Mouse (Mus musculus) neural tube, embryonic 11.5 days (tissue): Measurements from ENCODE around the gene Apobr. TPM values are rescaled to one million over a fixed set of nuclear protein-coding genes. Genes with fewer than 3 reads are reported as not detected.
A peak's percentile ranks its signal among the peaks of the same experiment; 100 is the strongest.

Source experiments
- ATAC-seq: fragments of 200-750 bp; cut with Nextera tagmentation; 2 replicates; pipeline ENCODE4 v1.8.0; 2017; ENCODE audit warnings: moderate number of reproducible peaks, mild to moderate bottlenecking, moderate TSS enrichment, moderate library complexity; ENCODE audit not compliant: insufficient read depth, low FRiP score, low TSS enrichment
- DNase-seq: peaks from one replicate; pipeline ENCODE4 v3.0.0-alpha.2; 2015; ENCODE audit warnings: low spot score
- H3K27ac ChIP-seq: fragments of 300-500 bp; sonication (generic); 2 replicates; pipeline ENCODE4 v1.5.1; 2014; ENCODE audit warnings: low read depth, mild to moderate bottlenecking, low read length
- H3K27me3 ChIP-seq: fragments of 300-500 bp; sonication (generic); 2 replicates; pipeline ENCODE4 v1.6.1; 2014; ENCODE audit warnings: mild to moderate bottlenecking, low read length, mixed read lengths; ENCODE audit not compliant: control insufficient read depth, insufficient read depth
- H3K36me3 ChIP-seq: fragments of 300-500 bp; sonication (generic); 2 replicates; pipeline ENCODE4 v1.6.1; 2014; ENCODE audit warnings: mild to moderate bottlenecking, low read length, moderate library complexity, mixed read lengths; ENCODE audit not compliant: control insufficient read depth, insufficient read depth
- H3K4me1 ChIP-seq: fragments of 300-500 bp; sonication (generic); 2 replicates; pipeline ENCODE4 v1.6.1; 2014; ENCODE audit warnings: low read length, mixed read lengths; ENCODE audit not compliant: control insufficient read depth, insufficient read depth
- H3K4me2 ChIP-seq: fragments of 300-500 bp; sonication (generic); 2 replicates; pipeline ENCODE4 v1.6.1; 2014; ENCODE audit warnings: low read depth, mild to moderate bottlenecking, moderate library complexity
- H3K4me3 ChIP-seq: fragments of 300-500 bp; sonication (generic); 2 replicates; pipeline ENCODE4 v1.5.1; 2014; ENCODE audit warnings: low read depth, low read length
- H3K9ac ChIP-seq: fragments of 300-500 bp; sonication (generic); 2 replicates; pipeline ENCODE4 v1.6.1; 2014; ENCODE audit warnings: mild to moderate bottlenecking, low read length
- H3K9me3 ChIP-seq: fragments of 300-500 bp; sonication (generic); 2 replicates; pipeline ENCODE4 v1.6.1; 2016; ENCODE audit warnings: low read length; ENCODE audit not compliant: control insufficient read depth
- WGBS: fragments of 180-500 bp; shearing (Covaris S2); extraction: QIAGEN DNeasy Blood & Tissue Kit; methylation state at CpG from one replicate; pipeline ENCODE4 v1.1.7; 2014; 5-methylcytosine and 5-hydroxymethylcytosine counted together
- polyA plus RNA-seq: library from polyadenylated mRNA; unstranded; fragments of >200 nt; fragmentation: Nextera tagmentation; extraction: Ambion mirVana; gene quantifications from 2 replicates; pipeline ENCODE4 v1.2.1, GENCODE M21; 2014

Gene Apobr
- polyA plus RNA-seq, 1 experiment from 2014 or later, result 0.60 TPM

- Histone ChIP-seq H3K36me3 (no peaks in the 10 kb centered on the region), H3K4me2 (no peak within 1 kb of the TSS), H3K4me1 (0 out of 2 replicates have a peak, but pooled peaks cover 3% of the 10 kb centered on the region), H3K9me3 (no peaks in the 10 kb centered on the region), H3K27ac (no peak within 1 kb of the TSS), H3K4me3 (no peak within 1 kb of the TSS), H3K9ac (no peak within 1 kb of the TSS), H3K27me3 (no peaks in the 10 kb centered on the region)
- WGBS, result 71% methylated on average over 6 of the region's 6 CpGs
- no peak for DNase-seq
- no peak for ATAC-seq
Observed at GRCm38 (mm10) chr7:126585717-126586116, 975 bp downstream of the Apobr start, which contains the start of gene Cln3. TSS of gene Cln3 (minus strand) at chr7:126585817.

GRCm38 (mm10) chr7:126586839-126587238, 2.1 kb downstream of the Apobr start:
- DNase-seq (no peak), ATAC-seq (no peak)
- WGBS, result 85% methylated on average over 8 of the region's 8 CpGs
- Histone ChIP-seq H3K4me1 (0 out of 2 replicates have a peak, but pooled peaks cover 3% of the 10 kb centered on the region), H3K27ac (no peak overlapping the region), H3K4me3 (no peak overlapping the region), H3K9ac (no peak overlapping the region), H3K4me2 (no peak overlapping the region), H3K9me3 (no peaks in the 10 kb centered on the region), H3K27me3 (no peaks in the 10 kb centered on the region), H3K36me3 (no peaks in the 10 kb centered on the region)

GRCm38 (mm10) chr7:126587779-126588178, 3.0 kb downstream of the Apobr start:
- H3K36me3 ChIP-seq, result no peaks in the 10 kb centered on the region
- H3K27me3 ChIP-seq, result no peaks in the 10 kb centered on the region
- ATAC-seq, result peak; percentile 38
- H3K9me3 ChIP-seq, result no peaks in the 10 kb centered on the region
- DNase-seq, result peak; percentile 82
- H3K4me2 ChIP-seq, result peak overlapping the region; percentile 27
- WGBS, result 4% methylated on average over 16 of the region's 16 CpGs
- H3K4me1 ChIP-seq, result no peaks in the 10 kb centered on the region
- H3K27ac ChIP-seq, result no peak overlapping the region
- H3K4me3 ChIP-seq, result no peak overlapping the region
- H3K9ac ChIP-seq, result peak overlapping the region; percentile 42

GRCm38 (mm10) chr7:126594862-126595561, 10.3 kb downstream of the Apobr start, which contains the start of gene Il27:
TSS of gene Il27 (minus strand) at chr7:126594941.
- Histone ChIP-seq H3K4me2 (no peak within 1 kb of the TSS), H3K36me3 (no peaks in the 10 kb centered on the region), H3K4me3 (no peak within 1 kb of the TSS), H3K27me3 (no peaks in the 10 kb centered on the region), H3K9ac (no peak within 1 kb of the TSS), H3K4me1 (no peaks in the 10 kb centered on the region), H3K9me3 (no peaks in the 10 kb centered on the region), H3K27ac (no peak within 1 kb of the TSS)
- DNase-seq (no peak), ATAC-seq (no peak)
- whole genome bisulfite sequencing, result 87% methylated on average over 11 of the region's 11 CpGs

GRCm38 (mm10) chr7:126595890-126596289, 11.1 kb downstream of the Apobr start:
- Histone ChIP-seq H3K27ac (no peak overlapping the region), H3K4me2 (no peak overlapping the region), H3K4me3 (no peak overlapping the region), H3K4me1 (no peaks in the 10 kb centered on the region), H3K36me3 (no peaks in the 10 kb centered on the region), H3K27me3 (no peaks in the 10 kb centered on the region), H3K9ac (no peak overlapping the region), H3K9me3 (no peaks in the 10 kb centered on the region)
- DNase-seq (no peak), ATAC-seq (no peak)
- WGBS, result 84% methylated on average over 5 of the region's 5 CpGs

GRCm38 (mm10) chr7:126596414-126596813, 11.7 kb downstream of the Apobr start:
- WGBS, result 71% methylated on average over 6 of the region's 6 CpGs
- Histone ChIP-seq H3K27me3 (no peaks in the 10 kb centered on the region), H3K9me3 (no peaks in the 10 kb centered on the region), H3K9ac (no peak overlapping the region), H3K4me2 (no peak overlapping the region), H3K36me3 (no peaks in the 10 kb centered on the region), H3K4me1 (no peaks in the 10 kb centered on the region), H3K27ac (no peak overlapping the region), H3K4me3 (no peak overlapping the region)
- DNase-seq, result no peak
- ATAC-seq, result no peak

- H3K4me2 ChIP-seq, result no peak overlapping the region
- no peak overlapping the region for H3K4me3 ChIP-seq
- no peaks in the 10 kb centered on the region for H3K27me3 ChIP-seq
- H3K4me1 ChIP-seq, result no peaks in the 10 kb centered on the region
- H3K27ac ChIP-seq, result no peak overlapping the region
- DNase-seq (no peak), ATAC-seq (no peak)
- no peaks in the 10 kb centered on the region for H3K9me3 ChIP-seq
- H3K9ac ChIP-seq, result no peak overlapping the region
- no peaks in the 10 kb centered on the region for H3K36me3 ChIP-seq
- WGBS, result 81% methylated on average over 6 of the region's 6 CpGs
Observed at GRCm38 (mm10) chr7:126598919-126599318, 14.2 kb downstream of the Apobr start.

- Histone ChIP-seq H3K4me2 (no peak overlapping the region), H3K9me3 (no peaks in the 10 kb centered on the region), H3K9ac (no peak overlapping the region), H3K36me3 (no peaks in the 10 kb centered on the region), H3K27me3 (no peaks in the 10 kb centered on the region), H3K4me3 (no peak overlapping the region), H3K4me1 (no peaks in the 10 kb centered on the region), H3K27ac (no peak overlapping the region)
- DNase-seq (no peak), ATAC-seq (no peak)
- WGBS, result 45% methylated on average over 5 of the region's 5 CpGs
Observed at GRCm38 (mm10) chr7:126601896-126602295, 17.2 kb downstream of the Apobr start.

- Histone ChIP-seq H3K9me3 (no peaks in the 10 kb centered on the region), H3K4me1 (no peaks in the 10 kb centered on the region), H3K27ac (no peak overlapping the region), H3K4me2 (no peak overlapping the region), H3K4me3 (no peak overlapping the region), H3K9ac (no peak overlapping the region), H3K36me3 (no peaks in the 10 kb centered on the region), H3K27me3 (no peaks in the 10 kb centered on the region)
- DNase-seq, result no peak
- ATAC-seq, result no peak
- 91% methylated on average over 3 of the region's 3 CpGs for WGBS
Observed at GRCm38 (mm10) chr7:126602650-126603049, 17.9 kb downstream of the Apobr start.
